Mouse (Mus musculus): ENCODE measurements around the gene Serinc5.
"Not testable (repeated sequence)": the region's sequence is repeated elsewhere in the genome, so short reads cannot be mapped to it uniquely, and the experiment has no call there.

Gene Serinc5

GRCm38 (mm10) chr13:92610311-92611221, at the start of gene Serinc5:
Gene Serinc5 (plus strand): TSS chr13:92611091.
- DNase-seq: peak; percentile 97

- no peak for DNase-seq
Measured at GRCm38 (mm10) chr13:92576072-92576471, 34.8 kb upstream of the Serinc5 start, which contains the start of gene Spz1. Gene Spz1 (minus strand): TSS chr13:92576172.

GRCm38 (mm10) chr13:92576688-92577087, 34.2 kb upstream of the Serinc5 start:
- DNase-seq: no peak

GRCm38 (mm10) chr13:92578210-92578609, 32.7 kb upstream of the Serinc5 start:
- no peak for DNase-seq

GRCm38 (mm10) chr13:92580220-92581043, 30.5 kb upstream of the Serinc5 start:
- DNase-seq: peak; percentile 76

GRCm38 (mm10) chr13:92584094-92584717, 26.7 kb upstream of the Serinc5 start:
- no peak for DNase-seq

GRCm38 (mm10) chr13:92588704-92589103, 22.2 kb upstream of the Serinc5 start:
- no peak for DNase-seq

GRCm38 (mm10) chr13:92589255-92589654, 21.6 kb upstream of the Serinc5 start:
- DNase-seq: no peak

- DNase-seq: no peak
Measured at GRCm38 (mm10) chr13:92591225-92591624, 19.7 kb upstream of the Serinc5 start.

- DNase-seq: no peak
Measured at GRCm38 (mm10) chr13:92592268-92592785, 18.6 kb upstream of the Serinc5 start.

- no peak for DNase-seq
Measured at GRCm38 (mm10) chr13:92592786-92593635, 17.9 kb upstream of the Serinc5 start.

- no peak for DNase-seq
Measured at GRCm38 (mm10) chr13:92593731-92594396, 17.0 kb upstream of the Serinc5 start.

- no peak for DNase-seq
Measured at GRCm38 (mm10) chr13:92594481-92594880, 16.4 kb upstream of the Serinc5 start.

- DNase-seq: no peak
Measured at GRCm38 (mm10) chr13:92594907-92595306, 16.0 kb upstream of the Serinc5 start.

- no peak for DNase-seq
Measured at GRCm38 (mm10) chr13:92595424-92595823, 15.5 kb upstream of the Serinc5 start.

GRCm38 (mm10) chr13:92605306-92605705, 5.6 kb upstream of the Serinc5 start:
- DNase-seq: not testable (repeated sequence)

GRCm38 (mm10) chr13:92609486-92610310, 1.2 kb upstream of the Serinc5 start:
- DNase-seq: peak; percentile 65

GRCm38 (mm10) chr13:92611254-92611784, 428 bp downstream of the Serinc5 start:
- DNase-seq: no peak

- DNase-seq: no peak
Measured at GRCm38 (mm10) chr13:92611917-92612316, 1.0 kb downstream of the Serinc5 start.

- no peak for DNase-seq
Measured at GRCm38 (mm10) chr13:92613094-92613493, 2.2 kb downstream of the Serinc5 start.

Measured in kidney, adult 9 months (tissue).